10 mouse cellular contexts compared by ENCODE assay signal in the genomic region with DNA sequence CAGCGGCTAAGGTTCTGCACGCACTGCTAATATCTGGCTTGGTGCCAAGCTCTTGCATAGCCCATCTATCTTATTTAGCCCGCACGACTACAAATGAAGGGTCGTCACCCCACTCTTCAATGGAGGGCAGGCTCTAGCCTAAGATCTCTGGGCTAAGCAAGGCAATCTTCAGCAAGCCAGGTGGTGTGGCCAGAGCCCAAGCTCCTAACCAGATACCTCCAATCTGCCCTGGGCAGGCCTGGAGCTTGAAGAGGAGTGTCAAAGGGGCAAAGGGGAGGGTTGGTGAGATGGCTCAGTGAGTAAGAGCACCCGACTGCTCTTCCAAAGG. TPM values are rescaled to one million over a fixed set of nuclear protein-coding genes. Genes with fewer than 3 reads are reported as not detected.
DNase-seq lines count a peak whose midpoint lies in the region; ATAC-seq and TF ChIP-seq lines count a peak whose summit lies in the region.
"Had no signal": no experiment of that assay in that cellular context is flagged by ENCODE, and none has a peak within 500 bp of the region (broad histone marks: within the 10 kb centered on the region; RNA-seq: fewer than 3 reads in every experiment).

No protein-coding gene starts in this region.

- no peak overlapping the region for H3K9ac ChIP-seq in forebrain, embryonic 14.5 days (ENCODE audit: low read length)
- H3K9ac ChIP-seq in hindbrain, postnatal 0 days (replicated peaks; ENCODE audit: low read length) = no peak overlapping the region
- H3K9ac ChIP-seq in midbrain, embryonic 15.5 days = no peak overlapping the region

- no peaks in the 10 kb centered on the region for H3K36me3 ChIP-seq in forebrain, embryonic 14.5 days (ENCODE audit: control insufficient read depth, insufficient read depth, low read length)
- no peaks in the 10 kb centered on the region for H3K36me3 ChIP-seq in hindbrain, postnatal 0 days (ENCODE audit: insufficient read depth, low read length)
- H3K36me3 ChIP-seq in midbrain, embryonic 15.5 days (replicated peaks) = no peaks in the 10 kb centered on the region

- no peaks in the 10 kb centered on the region for H3K9me3 ChIP-seq in forebrain, embryonic 14.5 days (replicated peaks; ENCODE audit: control insufficient read depth, low read length)
- H3K9me3 ChIP-seq in hindbrain, postnatal 0 days (ENCODE audit: low read length) = no peaks in the 10 kb centered on the region
- H3K9me3 ChIP-seq in midbrain, embryonic 15.5 days = no peaks in the 10 kb centered on the region

- no peak for TF ChIP-seq CTCF in hindbrain, postnatal 0 days (IDR thresholded peaks at IDR 0.05; ENCODE audit: low read depth)

- no peak overlapping the region for H3K4me3 ChIP-seq in forebrain, embryonic 14.5 days (ENCODE audit: low read depth, low read length)
- H3K4me3 ChIP-seq in hindbrain, postnatal 0 days (ENCODE audit: low read length) = no peak overlapping the region
- H3K4me3 ChIP-seq in midbrain, embryonic 15.5 days = no peak overlapping the region

- peak overlapping the region; percentile 10; the same call in 1 of the 2 replicates for H3K27ac ChIP-seq in forebrain, embryonic 14.5 days (ENCODE audit: low read depth, low read length)
- peak overlapping the region; percentile 65; the same call in 1 of the 2 replicates for H3K27ac ChIP-seq in hindbrain, postnatal 0 days
- peak overlapping the region; percentile 75 for H3K27ac ChIP-seq in midbrain, embryonic 15.5 days

- H3K4me2 ChIP-seq in forebrain, embryonic 14.5 days (ENCODE audit: low read length) = no peak overlapping the region
- H3K4me2 ChIP-seq in hindbrain, postnatal 0 days (ENCODE audit: low read depth, low read length) = no peak overlapping the region
- no peak overlapping the region for H3K4me2 ChIP-seq in midbrain, embryonic 15.5 days

- WGBS in forebrain, embryonic 14.5 days = 15% methylated on average over 6 of the region's 6 CpGs
- WGBS in hindbrain, postnatal 0 days = 13% methylated on average over 6 of the region's 6 CpGs
- 16% methylated on average over 6 of the region's 6 CpGs for WGBS in midbrain, embryonic 15.5 days

- peak; percentile 61 for DNase-seq in kidney, adult 9 months
- DNase-seq in kidney, adult 18-20 months = no peak
- peak; percentile 58 for DNase-seq in forebrain, embryonic 14.5 days (ENCODE audit: low spot score)
- peak; percentile 51 for DNase-seq in hindbrain, postnatal 0 days (ENCODE audit: low spot score)
- no peak for DNase-seq in right cerebral cortex, postnatal 36 days (ENCODE audit: low spot score in 2 of 2)
- DNase-seq in lung, postnatal 10 days = no peak
- DNase-seq in heart, postnatal 14 days = no peak
- DNase-seq: adrenal gland, adult 2 months; retina, postnatal 1 day had no signal

- peaks cover 24% of the 10 kb centered on the region for H3K4me1 ChIP-seq in forebrain, embryonic 14.5 days (ENCODE audit: control insufficient read depth, insufficient read depth, low read length)
- peaks cover 27% of the 10 kb centered on the region for H3K4me1 ChIP-seq in hindbrain, postnatal 0 days (ENCODE audit: insufficient read depth, low read length)
- peaks cover 54% of the 10 kb centered on the region for H3K4me1 ChIP-seq in midbrain, embryonic 15.5 days

- intact Hi-C loops in heart, postnatal 14 days (cut with DNase I) = no loop called here

- no peak for ATAC-seq in forebrain, embryonic 14.5 days
- ATAC-seq in hindbrain, postnatal 0 days = no peak
- ATAC-seq in midbrain, embryonic 15.5 days (replicated peaks) = 0 out of 2 replicates have a peak, but pooled peaks have one; percentile 9

- no peaks in the 10 kb centered on the region for H3K27me3 ChIP-seq in forebrain, embryonic 14.5 days (replicated peaks; ENCODE audit: control insufficient read depth, insufficient read depth, low read length)
- H3K27me3 ChIP-seq in hindbrain, postnatal 0 days (ENCODE audit: insufficient read depth, low read length) = no peaks in the 10 kb centered on the region
- H3K27me3 ChIP-seq in midbrain, embryonic 15.5 days (replicated peaks) = no peaks in the 10 kb centered on the region

RNA-seq across cellular contexts. Expression of gene Nkain1, which starts 20.9 kb away (rescaled TPM):
- polyA plus RNA-seq in forebrain, embryonic 14.5 days (2014; fragmentation: Nextera tagmentation; extraction: Ambion mirVana) = 12.6 and 15.8 TPM in 2 replicates
- 313 and 323 TPM in 2 replicates for total RNA-seq in hindbrain, postnatal 0 days (2014; rRNA removed)
- polyA plus RNA-seq in hindbrain, postnatal 0 days (2015; fragmentation: Nextera tagmentation; extraction: Ambion mirVana) = 10.1 and 10.2 TPM in 2 replicates
- 12.8 and 13.6 TPM in 2 replicates for polyA plus RNA-seq in midbrain, embryonic 15.5 days (2015; fragmentation: Nextera tagmentation; extraction: Ambion mirVana)
- total RNA-seq in heart, postnatal 14 days (2021) = 1 to 10 TPM; 3.7 to 5.8 TPM

Comparison
In these comparisons a context has a peak if more than half of its experiments do, and no peak if none do; other contexts are left out.
1. DNase-seq: peak in kidney, adult 9 months (single experiment), forebrain, embryonic 14.5 days (single experiment) and hindbrain, postnatal 0 days (single experiment); none in kidney, adult 18-20 months (single experiment), right cerebral cortex, postnatal 36 days (0 of 2), lung, postnatal 10 days (single experiment) and heart, postnatal 14 days (0 of 2).
2. H3K27ac ChIP-seq: peak in every context shown above with its lines; median percentile 75 in midbrain, embryonic 15.5 days; 65 in hindbrain, postnatal 0 days; 10 in forebrain, embryonic 14.5 days.